Mouse (Mus musculus) liver, embryonic 15.5 days (tissue): ENCODE measurements around the gene Ankrd9. TPM values are rescaled to one million over a fixed set of nuclear protein-coding genes. Genes with fewer than 3 reads are reported as not detected.

Experiments
- ATAC-seq: fragments of 200-750 bp; cut with Nextera tagmentation; 2 replicates; pipeline ENCODE4 v1.8.0; 2017; ENCODE audit warnings: moderate number of reproducible peaks, mild to moderate bottlenecking, moderate library complexity; ENCODE audit not compliant: insufficient read depth
- H3K27ac ChIP-seq: fragments of 300-500 bp; sonication (generic); replicated peaks from 2 replicates; pipeline ENCODE4 v1.5.1; 2015; ENCODE audit warnings: mild to moderate bottlenecking, inconsistent platforms
- H3K27me3 ChIP-seq: fragments of 300-500 bp; sonication (generic); 2 replicates; pipeline ENCODE4 v1.6.1; 2015; ENCODE audit warnings: mild to moderate bottlenecking, inconsistent platforms
- H3K36me3 ChIP-seq: fragments of 300-500 bp; sonication (generic); replicated peaks from 2 replicates; pipeline ENCODE4 v1.6.1; 2015; ENCODE audit warnings: moderate library complexity, mild to moderate bottlenecking, inconsistent platforms
- H3K4me1 ChIP-seq: fragments of 300-500 bp; sonication (generic); replicated peaks from 2 replicates; pipeline ENCODE4 v1.6.1; 2015; ENCODE audit warnings: inconsistent platforms
- H3K4me2 ChIP-seq: fragments of 300-500 bp; sonication (generic); 2 replicates; pipeline ENCODE4 v1.6.1; 2015; ENCODE audit warnings: moderate library complexity, mild to moderate bottlenecking, inconsistent platforms
- H3K4me3 ChIP-seq: fragments of 300-500 bp; sonication (generic); replicated peaks from 2 replicates; pipeline ENCODE4 v1.5.1; 2015; ENCODE audit warnings: mild to moderate bottlenecking, inconsistent platforms
- H3K9ac ChIP-seq: fragments of 300-500 bp; sonication (generic); 2 replicates; pipeline ENCODE4 v1.6.1; 2015; ENCODE audit warnings: moderate library complexity, mild to moderate bottlenecking, inconsistent platforms
- H3K9me3 ChIP-seq: fragments of 300-500 bp; sonication (generic); replicated peaks from 2 replicates; pipeline ENCODE4 v1.6.1; 2016; ENCODE audit warnings: inconsistent platforms
- WGBS: fragments of 180-500 bp; shearing (Covaris S2); methylation state at CpG from one replicate; pipeline ENCODE4 v1.1.7; 2015; ENCODE audit warnings: mixed read lengths; ENCODE audit not compliant: insufficient replicate concordance; 5-methylcytosine and 5-hydroxymethylcytosine counted together
- polyA plus RNA-seq: library from polyadenylated mRNA; unstranded; fragments of >200 nt; fragmentation: Nextera tagmentation; extraction: Ambion mirVana; gene quantifications from 2 replicates; pipeline ENCODE4 v1.2.1, GENCODE M21; 2015

Gene Ankrd9
- polyA plus RNA-seq, 1 experiment from 2014 or later, result 63.5 TPM

DNA sequence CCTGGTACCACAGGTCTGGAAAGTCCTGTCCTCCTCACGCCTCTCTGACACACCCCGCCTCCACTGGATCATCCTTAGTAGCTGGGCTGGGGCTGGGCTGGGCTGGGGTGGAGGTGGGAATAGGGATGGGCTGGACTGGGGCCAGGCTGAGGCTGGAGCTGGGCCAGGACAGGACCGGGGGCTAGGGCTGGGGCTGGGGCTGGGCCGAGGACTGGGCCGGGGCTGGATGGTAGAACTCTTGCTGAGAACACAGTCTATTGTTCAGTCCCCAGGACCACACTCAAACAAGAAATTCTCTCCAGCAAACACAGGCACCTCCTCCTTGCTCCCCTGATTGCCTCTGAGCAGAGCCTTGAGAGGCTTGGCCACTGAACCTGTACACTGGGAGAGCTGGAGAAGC lies 27.5 kb upstream of the Ankrd9 start:
- no peak for ATAC-seq
- H3K36me3 ChIP-seq, result no peaks in the 10 kb centered on the region
- H3K4me2 ChIP-seq, result no peak overlapping the region
- 82% methylated on average over 5 of the region's 5 CpGs for WGBS
- peaks cover 65% of the 10 kb centered on the region for H3K4me1 ChIP-seq
- no peak overlapping the region for H3K9ac ChIP-seq
- H3K27me3 ChIP-seq, result no peaks in the 10 kb centered on the region
- H3K9me3 ChIP-seq, result no peaks in the 10 kb centered on the region
- H3K4me3 ChIP-seq, result no peak overlapping the region
- peak overlapping the region; percentile 19; the same call in 1 of the 2 replicates for H3K27ac ChIP-seq

DNA sequence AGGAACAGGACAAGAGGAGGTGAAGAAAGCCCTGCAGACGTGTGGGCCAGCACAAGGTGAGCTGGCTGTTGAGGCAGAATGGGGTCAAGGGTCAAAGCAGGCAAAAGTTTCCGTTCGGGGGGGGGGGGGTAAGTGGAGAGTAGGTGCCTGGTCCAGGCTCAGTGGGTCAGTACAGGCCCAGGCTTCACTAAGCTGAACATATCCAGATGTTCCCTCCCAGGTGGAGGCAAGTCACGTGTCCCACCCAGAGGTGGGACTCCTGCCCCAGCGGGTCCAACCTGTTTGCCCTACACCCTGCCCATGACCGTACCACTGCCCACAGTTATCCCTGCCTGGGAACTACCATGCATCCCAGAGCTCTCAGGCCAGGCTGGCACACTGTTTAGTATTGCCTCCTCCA lies 27.0 kb upstream of the Ankrd9 start:
- H3K27me3 ChIP-seq, result no peaks in the 10 kb centered on the region
- no peak overlapping the region for H3K27ac ChIP-seq
- H3K9me3 ChIP-seq, result no peaks in the 10 kb centered on the region
- H3K36me3 ChIP-seq, result no peaks in the 10 kb centered on the region
- ATAC-seq, result no peak
- no peak overlapping the region for H3K4me2 ChIP-seq
- H3K4me3 ChIP-seq, result no peak overlapping the region
- 66% methylated on average over 6 of the region's 6 CpGs for WGBS
- peaks cover 65% of the 10 kb centered on the region for H3K4me1 ChIP-seq
- H3K9ac ChIP-seq, result no peak overlapping the region

DNA sequence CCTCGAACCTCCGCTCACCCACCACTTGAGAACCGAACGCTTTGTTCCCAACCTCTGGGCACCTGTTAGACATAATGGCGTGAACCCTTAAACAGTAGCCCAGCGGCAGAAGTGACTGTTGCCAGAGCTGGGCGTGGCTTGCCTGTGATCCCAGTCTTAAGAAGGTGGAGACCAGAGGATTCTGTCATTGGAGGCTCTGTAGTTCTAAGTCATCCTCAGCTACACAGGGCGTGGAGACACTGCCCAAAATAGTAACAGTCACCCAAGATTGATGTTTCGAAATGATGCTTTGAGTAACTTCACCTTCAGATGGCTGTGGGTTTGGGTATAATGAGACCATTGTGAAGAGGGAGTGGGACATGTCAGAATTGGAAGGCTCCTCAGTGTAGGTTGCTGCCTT lies 25.3 kb upstream of the Ankrd9 start:
- Histone ChIP-seq H3K36me3 (no peaks in the 10 kb centered on the region), H3K9me3 (no peaks in the 10 kb centered on the region), H3K27me3 (no peaks in the 10 kb centered on the region), H3K9ac (no peak overlapping the region), H3K27ac (0 out of 2 replicates have a peak overlapping the region, but pooled peaks have one; percentile 10), H3K4me3 (no peak overlapping the region), H3K4me1 (peaks cover 65% of the 10 kb centered on the region), H3K4me2 (no peak overlapping the region)
- ATAC-seq, result no peak
- WGBS, result 49% methylated on average over 9 of the region's 9 CpGs

DNA sequence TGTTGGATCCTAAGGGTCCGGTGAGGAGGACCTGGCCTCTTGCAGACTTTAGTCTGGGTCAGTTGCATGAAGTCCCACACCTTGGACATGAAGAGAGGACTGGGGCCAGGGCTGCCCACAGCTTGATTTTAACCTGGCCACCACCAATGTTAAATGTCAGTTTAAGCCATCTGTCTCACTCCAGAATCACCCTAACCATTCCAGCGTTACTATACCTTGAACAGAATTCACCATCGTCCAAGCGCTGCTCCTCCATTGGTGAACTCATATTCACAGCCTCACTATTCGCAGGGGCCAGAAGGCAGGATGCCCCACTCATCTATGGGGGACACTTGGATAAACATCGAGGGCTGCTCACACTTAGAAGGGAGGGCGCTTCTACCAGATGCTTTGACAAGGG lies 22.1 kb upstream of the Ankrd9 start:
- H3K4me2 ChIP-seq, result no peak overlapping the region
- H3K9ac ChIP-seq, result no peak overlapping the region
- WGBS, result 82% methylated on average over 7 of the region's 7 CpGs
- peaks cover 7% of the 10 kb centered on the region; the same call in 1 of the 2 replicates for H3K9me3 ChIP-seq
- no peak overlapping the region for H3K27ac ChIP-seq
- no peak overlapping the region for H3K4me3 ChIP-seq
- no peaks in the 10 kb centered on the region for H3K27me3 ChIP-seq
- ATAC-seq, result no peak
- H3K4me1 ChIP-seq, result peaks cover 36% of the 10 kb centered on the region
- no peaks in the 10 kb centered on the region for H3K36me3 ChIP-seq

DNA sequence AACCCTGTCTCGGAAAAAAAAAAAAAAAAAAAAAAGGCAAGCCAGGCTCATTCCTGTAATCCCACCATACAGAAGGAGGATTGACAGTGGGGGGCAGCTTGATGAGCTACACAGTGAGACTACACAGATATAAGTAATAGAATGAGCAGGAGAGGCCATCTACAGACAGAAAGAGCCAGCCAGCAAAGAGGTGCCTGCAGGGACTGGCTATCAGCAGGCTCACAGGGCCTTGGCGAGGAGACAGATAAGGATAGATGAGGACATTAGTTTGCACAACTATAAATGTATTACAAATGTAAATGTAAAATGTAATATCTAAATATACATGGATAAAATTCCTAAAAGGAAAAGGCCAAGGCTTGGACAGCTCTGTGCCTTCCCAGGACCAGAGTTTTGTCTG lies 21.0 kb upstream of the Ankrd9 start:
- no peaks in the 10 kb centered on the region for H3K36me3 ChIP-seq
- H3K4me2 ChIP-seq, result no peak overlapping the region
- peak overlapping the region; percentile 33; the same call in 1 of the 2 replicates for H3K27ac ChIP-seq
- peaks cover 31% of the 10 kb centered on the region for H3K4me1 ChIP-seq
- H3K27me3 ChIP-seq, result no peaks in the 10 kb centered on the region
- peak; percentile 64 for ATAC-seq
- H3K9me3 ChIP-seq, result peaks cover 7% of the 10 kb centered on the region; the same call in 1 of the 2 replicates
- H3K4me3 ChIP-seq, result no peak overlapping the region
- WGBS, result 34% methylated on average over 2 of the region's 2 CpGs
- no peak overlapping the region for H3K9ac ChIP-seq

DNA sequence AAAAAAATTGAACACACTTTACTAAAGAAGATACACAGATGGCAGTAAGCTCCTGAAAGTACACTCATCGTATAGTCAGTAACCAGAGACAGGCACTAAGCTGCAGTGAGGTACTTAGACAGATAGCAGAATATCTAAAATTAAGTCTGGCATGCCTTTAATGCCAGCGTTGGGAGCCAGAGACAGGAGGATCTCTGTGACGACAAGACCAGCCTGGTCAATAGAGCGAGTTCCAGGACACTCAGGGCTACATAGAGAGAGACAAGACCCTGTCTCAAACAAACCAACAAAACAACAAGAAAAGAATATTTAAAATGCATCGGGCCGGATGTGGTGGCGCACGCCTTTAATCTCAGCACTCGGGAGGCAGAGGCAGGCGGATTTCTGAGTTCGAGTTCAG lies 19.3 kb upstream of the Ankrd9 start:
- Histone ChIP-seq H3K27me3 (no peaks in the 10 kb centered on the region), H3K9ac (no peak overlapping the region), H3K4me3 (no peak overlapping the region), H3K4me2 (no peak overlapping the region), H3K36me3 (no peaks in the 10 kb centered on the region), H3K4me1 (peaks cover 24% of the 10 kb centered on the region), H3K9me3 (peaks cover 7% of the 10 kb centered on the region; the same call in 1 of the 2 replicates), H3K27ac (no peak overlapping the region)
- ATAC-seq, result no peak
- 91% methylated on average over 11 of the region's 11 CpGs for WGBS

DNA sequence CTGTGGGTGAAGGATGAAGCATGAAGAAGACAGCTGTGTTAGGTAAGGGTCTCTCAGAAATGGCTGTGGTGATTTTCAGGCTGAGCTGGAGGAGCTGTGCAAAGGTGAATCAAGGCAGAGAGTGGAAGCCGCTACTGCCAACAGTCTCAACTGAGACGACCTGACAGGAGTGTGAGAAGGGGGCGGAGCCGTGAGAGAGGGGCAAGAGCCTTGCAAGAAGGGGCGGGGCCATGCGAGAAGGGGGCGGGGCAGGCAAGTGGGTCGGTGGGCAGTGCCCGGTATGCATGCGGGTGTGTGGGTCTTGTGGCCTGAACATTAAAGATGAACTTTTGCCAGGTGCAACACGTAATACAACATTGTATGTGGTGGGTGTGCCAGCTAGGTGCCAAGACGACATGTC lies 15.8 kb upstream of the Ankrd9 start:
- no peak overlapping the region for H3K27ac ChIP-seq
- H3K36me3 ChIP-seq, result no peaks in the 10 kb centered on the region
- H3K9ac ChIP-seq, result no peak overlapping the region
- H3K4me3 ChIP-seq, result no peak overlapping the region
- H3K9me3 ChIP-seq, result peaks cover 7% of the 10 kb centered on the region; the same call in 1 of the 2 replicates
- peaks cover 36% of the 10 kb centered on the region for H3K4me1 ChIP-seq
- no peak overlapping the region for H3K4me2 ChIP-seq
- ATAC-seq, result no peak
- 45% methylated on average over 12 of the region's 12 CpGs for WGBS
- no peaks in the 10 kb centered on the region for H3K27me3 ChIP-seq

DNA sequence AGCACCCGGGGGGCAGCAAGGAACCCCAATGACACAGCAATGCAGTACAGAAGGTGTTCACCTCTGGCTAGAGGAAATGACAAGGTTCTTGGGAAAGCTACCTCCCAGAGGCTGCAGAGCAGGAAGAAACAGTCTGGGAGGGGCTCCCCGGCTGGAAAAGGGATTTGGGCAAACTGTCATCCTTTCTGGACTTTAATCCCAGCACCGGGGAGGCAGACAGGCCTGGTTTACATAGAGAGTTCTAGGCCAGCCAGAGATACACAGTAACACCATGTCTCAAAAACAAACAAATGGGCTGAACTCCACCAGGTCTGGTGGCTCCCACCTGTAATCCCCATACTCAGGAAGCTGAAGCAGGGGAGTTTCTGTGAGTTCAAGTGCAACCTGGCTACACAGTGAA lies 14.4 kb upstream of the Ankrd9 start:
- Histone ChIP-seq H3K27me3 (no peaks in the 10 kb centered on the region), H3K27ac (no peak overlapping the region), H3K4me1 (peaks cover 31% of the 10 kb centered on the region), H3K4me3 (no peak overlapping the region), H3K36me3 (no peaks in the 10 kb centered on the region), H3K4me2 (no peak overlapping the region), H3K9ac (no peak overlapping the region), H3K9me3 (peaks cover 7% of the 10 kb centered on the region; the same call in 1 of the 2 replicates)
- 57% methylated on average over 3 of the region's 3 CpGs for WGBS
- ATAC-seq, result no peak

DNA sequence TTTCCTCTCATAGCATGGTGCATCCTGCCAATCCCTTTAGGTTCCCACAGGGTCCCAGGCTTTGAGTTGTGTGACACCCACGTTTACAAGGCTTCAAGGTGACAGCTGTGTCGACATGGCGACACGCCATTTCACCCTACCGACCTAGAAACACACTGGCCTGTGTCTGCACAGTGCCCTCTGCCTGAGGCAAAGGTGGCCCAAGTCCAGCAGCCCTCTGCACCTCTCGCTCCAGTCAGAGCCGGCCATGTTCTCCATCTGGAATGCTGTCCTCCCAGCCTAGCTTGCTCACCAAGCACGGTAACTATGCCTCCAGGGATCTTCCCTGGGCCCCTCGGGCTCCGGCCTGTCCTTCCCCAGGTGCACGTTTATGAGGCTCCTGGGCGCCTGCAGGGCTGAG lies 13.9 kb upstream of the Ankrd9 start:
- Histone ChIP-seq H3K36me3 (no peaks in the 10 kb centered on the region), H3K4me3 (peak overlapping the region; percentile 71), H3K4me2 (peak overlapping the region; percentile 97), H3K27me3 (no peaks in the 10 kb centered on the region), H3K27ac (0 out of 2 replicates have a peak overlapping the region, but pooled peaks have one; percentile 88), H3K9ac (peak overlapping the region; percentile 73; the same call in 1 of the 2 replicates), H3K4me1 (peaks cover 31% of the 10 kb centered on the region), H3K9me3 (peaks cover 2% of the 10 kb centered on the region; the same call in 1 of the 2 replicates)
- 77% methylated on average over 12 of the region's 12 CpGs for WGBS
- no peak for ATAC-seq

DNA sequence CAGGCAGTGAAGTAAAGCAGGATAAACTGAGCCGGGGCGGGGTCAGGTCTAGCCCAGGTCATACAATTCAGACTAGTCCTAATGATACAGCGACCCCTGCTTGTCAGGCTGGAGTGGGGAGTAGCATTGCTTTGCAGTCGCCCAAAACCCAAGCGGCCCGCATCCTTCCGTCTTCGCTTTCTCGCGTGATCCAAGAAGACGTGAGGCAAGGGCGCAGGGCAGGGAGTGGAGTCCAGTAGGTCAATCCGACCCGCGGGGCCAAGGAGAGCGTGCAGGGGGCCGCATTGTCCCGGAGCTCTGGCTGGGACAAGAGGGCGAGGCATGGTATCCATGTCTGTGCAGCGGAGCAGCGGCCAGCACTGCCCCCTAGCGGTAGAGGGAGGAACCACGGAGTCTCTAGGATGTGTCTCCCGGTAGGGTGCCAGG lies 13.3 kb upstream of the Ankrd9 start:
- H3K4me3 ChIP-seq, result peak overlapping the region; percentile 71
- H3K36me3 ChIP-seq, result no peaks in the 10 kb centered on the region
- ATAC-seq, result peak; percentile 98
- peak overlapping the region; percentile 88 for H3K27ac ChIP-seq
- peak overlapping the region; percentile 97 for H3K4me2 ChIP-seq
- H3K9me3 ChIP-seq, result no peaks in the 10 kb centered on the region
- WGBS, result under 1% methylated on average over 24 of the region's 24 CpGs
- peaks cover 31% of the 10 kb centered on the region for H3K4me1 ChIP-seq
- H3K9ac ChIP-seq, result peak overlapping the region; percentile 73
- H3K27me3 ChIP-seq, result no peaks in the 10 kb centered on the region

DNA sequence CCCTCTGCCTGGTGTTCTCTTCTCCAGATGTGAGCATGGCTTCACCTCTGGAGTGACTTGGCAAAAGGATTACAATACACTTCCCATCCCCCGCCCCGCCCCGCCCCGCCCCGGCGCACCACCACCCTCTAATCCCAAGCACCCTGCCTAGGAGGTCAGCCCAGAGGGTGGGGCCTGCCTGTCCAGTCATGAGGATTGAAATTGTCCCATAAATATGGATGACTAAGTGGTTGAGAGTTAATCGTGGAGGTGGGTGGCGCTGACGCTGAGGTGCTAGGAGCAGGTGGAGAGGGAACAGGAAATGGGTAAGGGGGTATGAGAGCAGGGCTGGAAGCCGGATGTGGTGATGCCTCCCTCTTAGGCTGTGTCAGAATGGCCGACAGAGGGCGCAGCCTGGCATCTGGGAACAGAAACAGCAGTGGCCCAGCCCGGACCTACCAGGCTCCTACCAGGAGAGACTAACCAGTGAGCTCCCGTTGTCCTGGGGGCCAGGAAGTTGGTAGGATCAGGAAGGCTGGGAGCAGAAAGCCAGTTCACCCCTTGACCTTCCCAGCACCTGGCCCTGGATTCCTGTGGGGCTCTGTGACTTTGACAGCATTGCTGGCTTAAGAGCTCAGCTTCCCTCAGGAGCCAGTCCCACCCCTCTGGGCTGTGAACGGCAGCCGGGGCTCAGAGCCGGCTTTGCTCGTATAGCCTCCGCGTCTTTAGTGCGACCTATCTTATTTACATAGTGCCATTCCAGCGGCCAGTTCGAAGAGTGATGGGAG lies 12.7 kb upstream of the Ankrd9 start:
- Histone ChIP-seq H3K4me2 (peak overlapping the region; percentile 97), H3K9ac (peak overlapping the region; percentile 73), H3K9me3 (no peaks in the 10 kb centered on the region), H3K27ac (peak overlapping the region; percentile 88), H3K4me1 (peaks cover 31% of the 10 kb centered on the region), H3K4me3 (peak overlapping the region; percentile 71), H3K27me3 (no peaks in the 10 kb centered on the region), H3K36me3 (no peaks in the 10 kb centered on the region)
- ATAC-seq, result peak; percentile 90
- 2% methylated on average over 23 of the region's 23 CpGs for WGBS
